Mouse (Mus musculus) embryo, embryonic 10 days (tissue): ENCODE measurements at regions not wholly inside any gene's neighbourhood (a gene's known extent, or its start where the extent isn't known, plus 50 kb on each side); places are given as distances from the start of the nearest gene placed in this dataset.

ENCODE experiments used
- DNase-seq: peaks from one replicate; pipeline ENCODE4 v3.0.0-alpha.2; 2015; ENCODE audit warnings: low spot score

GRCm38 (mm10) chr4:105327711-105328471 is 170.7 kb downstream of the Plpp3 start:
- no peak for DNase-seq

GRCm38 (mm10) chr4:105328776-105329175 is 171.6 kb downstream of the Plpp3 start:
- DNase-seq = no peak

- DNase-seq = no peak
These were observed 174.9 kb downstream of the Plpp3 start for GRCm38 (mm10) chr4:105332081-105332480.

- no peak for DNase-seq
These were observed 178.7 kb downstream of the Plpp3 start for GRCm38 (mm10) chr4:105335872-105336271.

GRCm38 (mm10) chr4:105336557-105336956 is 179.4 kb downstream of the Plpp3 start:
- no peak for DNase-seq

- DNase-seq = no peak
These were observed 181.0 kb downstream of the Plpp3 start for GRCm38 (mm10) chr4:105338131-105338530.

- DNase-seq = peak; percentile 30
These were observed 181.7 kb downstream of the Plpp3 start for GRCm38 (mm10) chr4:105338861-105339260.

- peak; percentile 20 for DNase-seq
These were observed 184.1 kb downstream of the Plpp3 start for GRCm38 (mm10) chr4:105341274-105341673.

- no peak for DNase-seq
These were observed 189.7 kb downstream of the Plpp3 start for GRCm38 (mm10) chr4:105346846-105347245.

- DNase-seq = peak; percentile 69
These were observed 190.8 kb downstream of the Plpp3 start for GRCm38 (mm10) chr4:105347911-105348310.

- no peak for DNase-seq
These were observed 192.4 kb downstream of the Plpp3 start for GRCm38 (mm10) chr4:105349316-105350207.

GRCm38 (mm10) chr4:105352342-105352741 is 195.2 kb downstream of the Plpp3 start:
- DNase-seq = peak; percentile 67

- DNase-seq = no peak
These were observed 195.8 kb downstream of the Plpp3 start for GRCm38 (mm10) chr4:105352953-105353352.

- no peak for DNase-seq
These were observed 196.9 kb downstream of the Plpp3 start for GRCm38 (mm10) chr4:105354097-105354496.

GRCm38 (mm10) chr4:105356616-105357015 is 199.5 kb downstream of the Plpp3 start:
- DNase-seq = peak; percentile 29

- DNase-seq = no peak
These were observed 201.6 kb downstream of the Plpp3 start for GRCm38 (mm10) chr4:105358725-105359124.

- no peak for DNase-seq
These were observed 207.3 kb downstream of the Plpp3 start for GRCm38 (mm10) chr4:105364496-105364895.

GRCm38 (mm10) chr4:105365076-105365475 is 207.9 kb downstream of the Plpp3 start:
- no peak for DNase-seq

- DNase-seq = peak; percentile 56
These were observed 219.4 kb downstream of the Plpp3 start for GRCm38 (mm10) chr4:105376591-105376990.

GRCm38 (mm10) chr4:105377469-105378187 is 220.5 kb downstream of the Plpp3 start:
- peak; percentile 64 for DNase-seq

GRCm38 (mm10) chr4:105384826-105385225 is 227.7 kb downstream of the Plpp3 start:
- DNase-seq = peak; percentile 88

GRCm38 (mm10) chr4:105385481-105385880 is 228.3 kb downstream of the Plpp3 start:
- no peak for DNase-seq
